Mouse (Mus musculus) liver, adult 2 months (tissue): ENCODE data around the gene Atp2b1.

Experiments used
- CTCF ChIP-seq: fragments of 200-500 bp; IDR thresholded peaks from 2 replicates; pipeline ENCODE4 v1.5.1; 2011; ENCODE audit warnings: low read depth, low read length, control low read depth
- POLR2A ChIP-seq: fragments of 200-500 bp; IDR thresholded peaks from 2 replicates; pipeline ENCODE4 v1.6.1; 2011; ENCODE audit warnings: low read length, control low read depth; ENCODE audit not compliant: insufficient read depth; ENCODE audit errors: extremely low read depth

GRCm38 (mm10) chr10:98940137-98940536 lies 25.9 kb downstream of the Atp2b1 start:
- no peak for TF ChIP-seq CTCF
- TF ChIP-seq POLR2A: no peak
